Mouse (Mus musculus) myocyte (in vitro differentiated cells): ENCODE data around the gene Gmds. TPM values are rescaled to one million over a fixed set of nuclear protein-coding genes. Genes with fewer than 3 reads are reported as not detected.

Source experiments
- H3K27me3 ChIP-seq: one replicate; pipeline ENCODE4 v1.6.1; 2011; ENCODE audit not compliant: control insufficient read depth, insufficient read depth, insufficient read length
- H3K36me3 ChIP-seq: one replicate; pipeline ENCODE4 v1.6.1; 2011; ENCODE audit not compliant: control insufficient read depth, insufficient read depth
- H3K4me2 ChIP-seq: one replicate; pipeline ENCODE4 v1.6.1; 2011; ENCODE audit warnings: low read depth, control low read depth
- H3K4me3 ChIP-seq: one replicate; pipeline ENCODE4 v1.5.1; 2011; ENCODE audit warnings: mild to moderate bottlenecking, control low read depth, moderate library complexity
- H3K79me2 ChIP-seq: one replicate; pipeline ENCODE4 v1.6.1; 2011; ENCODE audit not compliant: control insufficient read depth, insufficient read depth
- H3ac ChIP-seq: one replicate; pipeline ENCODE4 v1.6.1; 2011; ENCODE audit not compliant: control insufficient read depth, insufficient read length
- CEBPB ChIP-seq: IDR thresholded peaks from 2 replicates; pipeline ENCODE4 v1.6.1; 2011; ENCODE audit warnings: mild to moderate bottlenecking, moderate library complexity; ENCODE audit not compliant: poor library complexity, insufficient read depth, severe bottlenecking
- E2F4 ChIP-seq: IDR thresholded peaks from one replicate; pipeline ENCODE4 v1.6.1; 2011; ENCODE audit warnings: mild to moderate bottlenecking, control low read depth, moderate library complexity; ENCODE audit not compliant: insufficient read depth
- MAX ChIP-seq: IDR thresholded peaks from one replicate; pipeline ENCODE4 v1.6.1; 2011; ENCODE audit warnings: low read depth, mild to moderate bottlenecking, control low read depth
- MYOD1 ChIP-seq, 3 experiments: IDR thresholded peaks; one replicate each; pipeline ENCODE4 v1.6.1; 2011; ENCODE audit warnings: control low read depth in 2 of 3, low read depth in 2 of 3, mild to moderate bottlenecking in 2 of 3, moderate library complexity in 1 of 3; ENCODE audit not compliant: insufficient read length in 2 of 3, control insufficient read depth in 1 of 3
- MYOG ChIP-seq, 3 experiments: IDR thresholded peaks; one replicate each; pipeline ENCODE4 v1.6.1; 2011; ENCODE audit warnings: control low read depth in 2 of 3, low read depth in 2 of 3, mild to moderate bottlenecking in 2 of 3; ENCODE audit not compliant: insufficient read length in 2 of 3, control insufficient read depth in 1 of 3, insufficient read depth in 1 of 3
- POLR2A ChIP-seq: IDR thresholded peaks from one replicate; pipeline ENCODE4 v1.6.1; 2011; ENCODE audit warnings: low read depth, mild to moderate bottlenecking, control low read depth, moderate library complexity; ENCODE audit not compliant: insufficient read length
- POLR2AphosphoS2 ChIP-seq: IDR thresholded peaks from one replicate; pipeline ENCODE4 v1.6.1; 2011; ENCODE audit warnings: low read depth, control low read depth; ENCODE audit not compliant: insufficient read length
- REST ChIP-seq: IDR thresholded peaks from one replicate; pipeline ENCODE4 v1.6.1; 2011; ENCODE audit warnings: mild to moderate bottlenecking, control low read depth, moderate library complexity; ENCODE audit not compliant: insufficient read depth, insufficient read length
- SRF ChIP-seq: IDR thresholded peaks from one replicate; pipeline ENCODE4 v1.6.1; 2011; ENCODE audit warnings: low read depth; ENCODE audit not compliant: control insufficient read depth, insufficient read length
- TCF12 ChIP-seq: IDR thresholded peaks from one replicate; pipeline ENCODE4 v1.6.1; 2011; ENCODE audit warnings: mild to moderate bottlenecking, control low read depth; ENCODE audit not compliant: poor library complexity, insufficient read depth, severe bottlenecking
- TCF3 ChIP-seq: IDR thresholded peaks from one replicate; pipeline ENCODE4 v1.6.1; 2011; ENCODE audit warnings: low read depth, control low read depth; ENCODE audit not compliant: insufficient read length
- USF1 ChIP-seq: IDR thresholded peaks from one replicate; pipeline ENCODE4 v1.6.1; 2011; ENCODE audit warnings: low read depth, mild to moderate bottlenecking, control low read depth, moderate library complexity
- polyA plus RNA-seq: library from polyadenylated mRNA; unstranded; fragments of >200 nt; fragmentation: generic; extraction: Trizol; gene quantifications from one replicate; pipeline ENCODE4 v1.2.1, GENCODE M21; 2012; ENCODE audit warnings: missing spikeins

Gmds gene
- polyA plus RNA-seq, 1 experiment = 13.1 TPM

- no peak overlapping the region for H3K4me2 ChIP-seq
- no peak overlapping the region for H3ac ChIP-seq
- H3K27me3 ChIP-seq = no peaks in the 10 kb centered on the region
- H3K4me3 ChIP-seq = no peak overlapping the region
- H3K36me3 ChIP-seq = no peaks in the 10 kb centered on the region
- H3K79me2 ChIP-seq = no peaks in the 10 kb centered on the region
- TF ChIP-seq TCF3 (no peak), MYOG (IDR thresholded peaks at IDR 0.05; ENCODE audit: control insufficient read depth in 1 of 3, insufficient read depth in 1 of 3, insufficient read length in 2 of 3, low read depth in 2 of 3) (no peak), TCF12 (no peak), SRF (no peak), POLR2AphosphoS2 (no peak)
Measured at GRCm38 (mm10) chr13:32113875-32114274, 224.7 kb downstream of the Gmds start.

GRCm38 (mm10) chr13:32088303-32088977, 250.1 kb downstream of the Gmds start:
- TF ChIP-seq POLR2A (no peak), USF1 (no peak), TCF12 (no peak), MYOG (IDR thresholded peaks at IDR 0.05; ENCODE audit: control insufficient read depth in 1 of 3, insufficient read depth in 1 of 3, insufficient read length in 2 of 3, low read depth in 2 of 3) (no peak)
- Histone ChIP-seq H3K36me3 (no peaks in the 10 kb centered on the region), H3K4me3 (no peak overlapping the region), H3K27me3 (no peaks in the 10 kb centered on the region), H3ac (no peak overlapping the region), H3K4me2 (no peak overlapping the region), H3K79me2 (no peaks in the 10 kb centered on the region)

- H3K27me3 ChIP-seq = no peaks in the 10 kb centered on the region
- H3K79me2 ChIP-seq = no peaks in the 10 kb centered on the region
- no peak for TF ChIP-seq TCF3
- TF ChIP-seq MAX = no peak
- no peak for TF ChIP-seq POLR2A
- no peak for TF ChIP-seq CEBPB
- H3K4me3 ChIP-seq = no peak overlapping the region
- no peak overlapping the region for H3ac ChIP-seq
- no peak overlapping the region for H3K4me2 ChIP-seq
- no peaks in the 10 kb centered on the region for H3K36me3 ChIP-seq
Measured at GRCm38 (mm10) chr13:32080520-32081249, 257.9 kb downstream of the Gmds start.

- no peak for TF ChIP-seq POLR2AphosphoS2
- no peak for TF ChIP-seq REST
- no peak for TF ChIP-seq POLR2A
- no peak for TF ChIP-seq TCF3
- TF ChIP-seq SRF = no peak
- TF ChIP-seq TCF12 = no peak
- TF ChIP-seq MAX = no peak
- TF ChIP-seq E2F4 = no peak
- TF ChIP-seq MYOG (IDR thresholded peaks at IDR 0.05; ENCODE audit: control insufficient read depth in 1 of 3, insufficient read depth in 1 of 3, insufficient read length in 2 of 3, low read depth in 2 of 3) = no peak
- TF ChIP-seq CEBPB = no peak
- TF ChIP-seq USF1 = no peak
- no peak for TF ChIP-seq MYOD1 (IDR thresholded peaks at IDR 0.05; ENCODE audit: control insufficient read depth in 1 of 3, insufficient read length in 2 of 3, low read depth in 2 of 3)
- H3K36me3 ChIP-seq = no peaks in the 10 kb centered on the region
- H3K27me3 ChIP-seq = no peaks in the 10 kb centered on the region
- no peak overlapping the region for H3K4me2 ChIP-seq
- no peaks in the 10 kb centered on the region for H3K79me2 ChIP-seq
- no peak overlapping the region for H3K4me3 ChIP-seq
- no peak overlapping the region for H3ac ChIP-seq
Measured at GRCm38 (mm10) chr13:32073630-32074029, 264.9 kb downstream of the Gmds start.

GRCm38 (mm10) chr13:32055321-32055720, 283.2 kb downstream of the Gmds start:
- Histone ChIP-seq H3ac (no peak overlapping the region), H3K79me2 (no peaks in the 10 kb centered on the region), H3K27me3 (no peaks in the 10 kb centered on the region), H3K4me2 (peak overlapping the region; percentile 27), H3K4me3 (no peak overlapping the region), H3K36me3 (no peaks in the 10 kb centered on the region)
- TF ChIP-seq MYOG (IDR thresholded peaks at IDR 0.05; ENCODE audit: control insufficient read depth in 1 of 3, insufficient read depth in 1 of 3, insufficient read length in 2 of 3, low read depth in 2 of 3) (peak in 1 of 3 experiments; percentile 35), TCF12 (peak; percentile 45), MAX (no peak), MYOD1 (IDR thresholded peaks at IDR 0.05; ENCODE audit: control insufficient read depth in 1 of 3, insufficient read length in 2 of 3, low read depth in 2 of 3) (peak in 2 of 3 experiments; percentile 25 to 67), REST (no peak), CEBPB (no peak), USF1 (no peak)
